Mouse (Mus musculus) liver, embryonic 14.5 days (tissue): ENCODE measurements around the gene Syne2. TPM values are rescaled to one million over a fixed set of nuclear protein-coding genes. Genes with fewer than 3 reads are reported as not detected.
A peak's percentile ranks its signal among the peaks of the same experiment; 100 is the strongest.

ENCODE experiments used
- ATAC-seq: fragments of 200-750 bp; cut with Nextera tagmentation; 2 replicates; pipeline ENCODE4 v1.8.0; 2017; ENCODE audit warnings: moderate number of reproducible peaks, mild to moderate bottlenecking, moderate library complexity; ENCODE audit not compliant: insufficient read depth
- DNase-seq, 3 experiments: peaks; one replicate each; pipeline ENCODE4 v3.0.0-alpha.2; 2012 to 2013; ENCODE audit warnings: low read depth in 3 of 3, low spot score in 3 of 3
- H3K27ac ChIP-seq: fragments of 300-500 bp; sonication (generic); 2 replicates; pipeline ENCODE4 v1.5.1; 2014; ENCODE audit warnings: moderate library complexity, mild to moderate bottlenecking, control low read depth, inconsistent platforms
- H3K27me3 ChIP-seq: fragments of 300-500 bp; sonication (generic); 2 replicates; pipeline ENCODE4 v1.6.1; 2014; ENCODE audit warnings: mild to moderate bottlenecking, low read length, moderate library complexity; ENCODE audit not compliant: control insufficient read depth, insufficient read depth
- H3K36me3 ChIP-seq: fragments of 300-500 bp; sonication (generic); replicated peaks from 2 replicates; pipeline ENCODE4 v1.6.1; 2014; ENCODE audit warnings: low read depth; ENCODE audit not compliant: control insufficient read depth, insufficient read depth
- H3K4me1 ChIP-seq, 2 experiments: fragments of 200-500 bp in 1 of 2; fragments of 300-500 bp in 1 of 2; sonication (generic) in 1 of 2; replicated peaks; 2 replicates each; pipeline ENCODE4 v1.6.1; 2012 to 2014; ENCODE audit warnings: antibody characterized with exemption in 1 of 2, inconsistent platforms in 1 of 2, low read length in 1 of 2; ENCODE audit not compliant: control insufficient read depth in 2 of 2, insufficient read depth in 2 of 2
- H3K4me2 ChIP-seq: fragments of 300-500 bp; sonication (generic); 2 replicates; pipeline ENCODE4 v1.6.1; 2014; ENCODE audit warnings: low read depth, mild to moderate bottlenecking, control low read depth, moderate library complexity
- H3K4me3 ChIP-seq, 2 experiments: fragments of 200-500 bp in 1 of 2; fragments of 300-500 bp in 1 of 2; sonication (generic) in 1 of 2; 2 replicates each; pipeline ENCODE4 v1.5.1; 2012 to 2014; ENCODE audit warnings: low read depth in 2 of 2, low read length in 2 of 2, mild to moderate bottlenecking in 2 of 2, control low read depth in 1 of 2, inconsistent platforms in 1 of 2, moderate library complexity in 1 of 2; ENCODE audit not compliant: insufficient read depth in 1 of 2
- H3K9ac ChIP-seq: fragments of 300-500 bp; sonication (generic); replicated peaks from 2 replicates; pipeline ENCODE4 v1.6.1; 2014; ENCODE audit warnings: mild to moderate bottlenecking, control low read depth, moderate library complexity
- H3K9me3 ChIP-seq: fragments of 300-500 bp; sonication (generic); 2 replicates; pipeline ENCODE4 v1.6.1; 2016; ENCODE audit warnings: low read length, mixed read lengths; ENCODE audit not compliant: control insufficient read depth
- CTCF ChIP-seq: IDR thresholded peaks from 2 replicates; pipeline ENCODE4 v1.5.1; 2016; ENCODE audit warnings: antibody characterized with exemption, low read depth, control low read depth
- EP300 ChIP-seq: IDR thresholded peaks from 2 replicates; pipeline ENCODE4 v1.6.1; 2016; ENCODE audit warnings: antibody characterized with exemption, low read depth
- WGBS: fragments of 180-500 bp; shearing (Covaris S2); extraction: QIAGEN DNeasy Blood & Tissue Kit; methylation state at CpG from one replicate; pipeline ENCODE4 v1.1.7; 2014; ENCODE audit not compliant: insufficient replicate concordance; 5-methylcytosine and 5-hydroxymethylcytosine counted together
- polyA plus RNA-seq, 2 experiments: library from polyadenylated mRNA; depleted of rRNA in 1 of 2; stranded (reverse) in 1 of 2; unstranded in 1 of 2; fragments of >200 nt; fragmentation: Nextera tagmentation in 1 of 2; extraction: Ambion mirVana in 1 of 2; gene quantifications; 2 replicates each; pipeline versions ENCODE4 v1.2.1 to v1.2.3; 2012 to 2014

Gene Syne2
- polyA plus RNA-seq, 2 experiments: 2.1 to 3.0 TPM

- WGBS: 55% methylated on average over 4 of the region's 4 CpGs
These were observed 195.5 kb downstream of the Syne2 start for GRCm38 (mm10) chr12:76013480-76013879.

GRCm38 (mm10) chr12:76015026-76015425 is 197.1 kb downstream of the Syne2 start:
- no peaks in the 10 kb centered on the region for H3K27me3 ChIP-seq
- no peak overlapping the region for H3K27ac ChIP-seq
- H3K4me2 ChIP-seq: no peak overlapping the region
- H3K9ac ChIP-seq: no peak overlapping the region
- DNase-seq (no peak), ATAC-seq (no peak)
- no peaks in the 10 kb centered on the region for H3K4me1 ChIP-seq
- H3K9me3 ChIP-seq: no peaks in the 10 kb centered on the region
- WGBS: 66% methylated on average over 15 of the region's 15 CpGs
- no peak overlapping the region for H3K4me3 ChIP-seq
- no peaks in the 10 kb centered on the region for H3K36me3 ChIP-seq
- TF ChIP-seq EP300 (no peak), CTCF (no peak)

More at GRCm38 (mm10) chr12:76013480-76013879, 195.5 kb downstream of the Syne2 start:
- Histone ChIP-seq H3K4me3 (no peak overlapping the region), H3K9me3 (no peaks in the 10 kb centered on the region), H3K9ac (no peak overlapping the region), H3K4me1 (no peaks in the 10 kb centered on the region), H3K27me3 (no peaks in the 10 kb centered on the region), H3K4me2 (no peak overlapping the region), H3K27ac (no peak overlapping the region), H3K36me3 (no peaks in the 10 kb centered on the region)
- ATAC-seq (no peak), DNase-seq (no peak)
- TF ChIP-seq CTCF (no peak), EP300 (no peak)

- no peaks in the 10 kb centered on the region for H3K9me3 ChIP-seq
- H3K27me3 ChIP-seq: no peaks in the 10 kb centered on the region
- H3K4me1 ChIP-seq: no peaks in the 10 kb centered on the region
- DNase-seq (no peak), ATAC-seq (no peak)
- no peaks in the 10 kb centered on the region for H3K36me3 ChIP-seq
- H3K4me2 ChIP-seq: no peak overlapping the region
- H3K9ac ChIP-seq: no peak overlapping the region
- TF ChIP-seq EP300: no peak
- no peak for TF ChIP-seq CTCF
- no peak overlapping the region for H3K4me3 ChIP-seq
- no peak overlapping the region for H3K27ac ChIP-seq
- 77% methylated on average over 11 of the region's 11 CpGs for WGBS
These were observed 197.6 kb downstream of the Syne2 start for GRCm38 (mm10) chr12:76015489-76015888.

- WGBS: 66% methylated on average over 14 of the region's 14 CpGs
- no peak overlapping the region for H3K4me3 ChIP-seq
- ATAC-seq (no peak), DNase-seq (peak; percentile 16 to 30 (median 23))
- no peaks in the 10 kb centered on the region for H3K36me3 ChIP-seq
- H3K4me2 ChIP-seq: no peak overlapping the region
- H3K9ac ChIP-seq: no peak overlapping the region
- no peaks in the 10 kb centered on the region for H3K27me3 ChIP-seq
- TF ChIP-seq EP300: no peak
- TF ChIP-seq CTCF: peak; percentile 91
- H3K4me1 ChIP-seq: no peaks in the 10 kb centered on the region
- H3K27ac ChIP-seq: no peak overlapping the region
- H3K9me3 ChIP-seq: no peaks in the 10 kb centered on the region
These were observed 198.5 kb downstream of the Syne2 start for GRCm38 (mm10) chr12:76016123-76017101.

- ATAC-seq (no peak), DNase-seq (no peak)
- no peaks in the 10 kb centered on the region for H3K9me3 ChIP-seq
- no peak overlapping the region for H3K9ac ChIP-seq
- H3K27ac ChIP-seq: no peak overlapping the region
- 66% methylated on average over 8 of the region's 8 CpGs for WGBS
- H3K4me1 ChIP-seq: no peaks in the 10 kb centered on the region
- TF ChIP-seq CTCF: no peak
- no peak for TF ChIP-seq EP300
- H3K36me3 ChIP-seq: no peaks in the 10 kb centered on the region
- H3K4me2 ChIP-seq: no peak overlapping the region
- H3K27me3 ChIP-seq: no peaks in the 10 kb centered on the region
- no peak overlapping the region for H3K4me3 ChIP-seq
These were observed 200.7 kb downstream of the Syne2 start for GRCm38 (mm10) chr12:76018640-76019039.
